Mouse (Mus musculus) olfactory bulb, adult 2 months (tissue): Measurements from ENCODE around the gene Aprt.

ENCODE experiments used
- CTCF ChIP-seq: fragments of 200-500 bp; IDR thresholded peaks from 2 replicates; pipeline ENCODE4 v1.5.1; 2012; ENCODE audit warnings: low read depth, mild to moderate bottlenecking, low read length, moderate library complexity; ENCODE audit not compliant: insufficient read depth
- POLR2A ChIP-seq: fragments of 200-500 bp; IDR thresholded peaks from 2 replicates; pipeline ENCODE4 v1.6.1; 2012; ENCODE audit warnings: mild to moderate bottlenecking, low read depth, low read length, moderate library complexity; ENCODE audit not compliant: insufficient read depth

DNA sequence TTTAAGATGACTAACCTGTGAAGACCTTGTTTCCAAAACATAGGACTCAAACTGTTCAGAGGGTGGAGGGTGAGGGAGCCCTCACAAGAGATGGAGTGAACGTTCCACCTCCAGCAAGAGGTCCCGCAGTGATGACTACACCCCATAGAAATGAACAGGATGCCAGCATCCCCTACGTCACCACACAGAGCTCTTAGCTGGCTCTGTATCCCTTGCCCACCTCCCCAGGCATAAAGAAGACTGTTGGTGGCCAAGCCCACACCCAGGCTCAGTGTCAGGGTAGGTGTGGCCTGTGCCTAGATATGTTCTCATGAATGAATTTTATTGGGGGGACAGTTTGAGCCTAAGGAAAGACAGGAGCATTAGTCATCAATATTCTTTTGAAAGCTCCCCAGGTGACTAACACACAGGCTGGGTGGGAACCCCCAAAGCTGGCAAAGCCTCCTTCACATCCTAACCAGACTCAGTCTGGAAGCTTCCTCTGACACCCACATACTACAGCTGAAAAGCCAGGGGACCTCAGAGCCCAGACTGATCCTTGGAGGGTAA, 27.7 kb downstream of the Aprt start:
- no peak for TF ChIP-seq CTCF
- TF ChIP-seq POLR2A: no peak
